Mouse (Mus musculus) left cerebral cortex, postnatal 25 days (tissue): ENCODE data around the gene Lrrc58. TPM values are rescaled to one million over a fixed set of nuclear protein-coding genes. Genes with fewer than 3 reads are reported as not detected.

Experiments
- DNase-seq, 2 experiments: peaks; one replicate each; pipeline ENCODE4 v3.0.0; 2022; ENCODE audit warnings: low spot score in 2 of 2, mixed read lengths in 1 of 2
- intact Hi-C: fragments of 180-260 bp; cut with DNase I; formaldehyde crosslinking; loops from one replicate; pipeline ENCODE4 v1.15.1; 2025
- total RNA-seq, 2 experiments: library from RNA; stranded (reverse); gene quantifications; 2 replicates each; pipeline ENCODE4 v1.2.3; 2021

Gene Lrrc58
- total RNA-seq, 2 experiments from 2014 or later, result 101 to 106 TPM

DNA sequence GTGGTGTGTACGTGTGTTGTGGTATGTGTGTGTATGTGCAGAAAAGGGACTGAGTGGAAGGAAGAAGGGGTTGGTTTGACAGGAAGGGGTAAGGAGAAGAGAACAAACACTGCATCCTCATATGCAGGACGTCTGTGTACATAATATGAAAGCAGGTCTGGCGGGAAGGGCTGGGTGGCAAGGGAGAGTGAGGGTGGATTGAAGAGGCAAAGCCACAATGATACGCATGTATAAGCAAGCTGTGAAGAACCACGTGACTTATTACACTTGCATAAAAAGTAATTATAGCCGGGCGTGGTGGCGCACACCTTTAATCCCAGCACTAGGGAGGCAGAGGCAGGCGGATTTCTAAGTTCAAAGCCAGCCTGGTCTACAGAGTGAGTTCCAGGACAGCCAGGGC lies 2.3 kb upstream of the Lrrc58 start:
- intact Hi-C loops, result loop anchor here (5.0 kb wide), 3 partner anchors 54 to 89 kb away; partner anchors contain the start of gene Fstl1

DNA sequence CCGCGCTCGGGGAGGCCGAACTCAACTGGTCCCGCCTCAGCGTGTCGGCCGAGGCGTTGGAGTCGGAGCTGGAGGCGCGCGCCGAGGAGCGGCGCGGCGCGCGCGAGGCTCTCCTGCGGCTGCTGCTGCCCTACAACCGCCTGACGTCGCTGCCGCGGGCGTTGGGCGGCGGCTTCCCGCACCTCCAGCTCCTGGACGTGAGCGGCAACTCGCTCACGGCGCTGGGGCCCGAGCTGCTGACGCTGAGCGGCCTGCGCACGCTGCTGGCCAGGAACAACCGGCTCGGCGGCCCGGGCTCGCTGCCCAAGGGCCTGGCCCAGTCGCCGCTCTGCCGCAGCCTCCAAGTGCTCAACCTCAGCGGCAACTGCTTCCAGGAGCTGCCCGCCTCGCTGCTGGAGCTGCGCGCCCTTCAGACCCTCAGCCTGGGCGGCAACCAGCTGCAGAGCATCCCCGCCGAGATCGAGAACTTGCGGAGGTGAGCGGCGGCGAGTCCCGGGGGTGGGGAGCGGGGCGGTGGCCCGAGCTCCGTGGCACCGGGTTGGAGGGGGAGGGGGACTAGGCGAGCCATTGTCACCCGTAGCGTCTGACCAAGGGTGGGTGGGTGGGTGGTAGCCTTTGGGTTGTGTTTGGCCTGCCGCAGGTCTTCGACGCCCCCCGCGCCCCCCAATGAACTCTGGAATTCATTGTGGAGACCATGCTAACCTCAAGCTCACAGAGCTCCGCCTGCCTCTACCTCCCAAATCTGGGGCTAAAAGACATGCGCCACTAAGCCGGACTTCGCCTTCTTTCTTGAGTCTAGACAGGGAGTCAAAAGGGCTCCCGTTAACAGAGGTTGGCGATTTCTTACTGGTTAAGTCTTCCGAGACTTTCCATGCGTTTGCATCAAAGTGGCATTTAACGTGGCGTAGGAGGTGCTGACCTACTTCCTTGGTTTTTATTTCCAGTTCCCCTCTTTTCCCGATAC lies 599 bp downstream of the Lrrc58 start:
- intact Hi-C loops, result loop anchor here (1.0 to 5.0 kb wide), 5 partner anchors 56 to 221 kb away; partner anchors contain the start of genes Fstl1 and Gsk3b

More for the DNA sequence above, 2.3 kb upstream of the Lrrc58 start:
- DNase-seq, result no peak

DNA sequence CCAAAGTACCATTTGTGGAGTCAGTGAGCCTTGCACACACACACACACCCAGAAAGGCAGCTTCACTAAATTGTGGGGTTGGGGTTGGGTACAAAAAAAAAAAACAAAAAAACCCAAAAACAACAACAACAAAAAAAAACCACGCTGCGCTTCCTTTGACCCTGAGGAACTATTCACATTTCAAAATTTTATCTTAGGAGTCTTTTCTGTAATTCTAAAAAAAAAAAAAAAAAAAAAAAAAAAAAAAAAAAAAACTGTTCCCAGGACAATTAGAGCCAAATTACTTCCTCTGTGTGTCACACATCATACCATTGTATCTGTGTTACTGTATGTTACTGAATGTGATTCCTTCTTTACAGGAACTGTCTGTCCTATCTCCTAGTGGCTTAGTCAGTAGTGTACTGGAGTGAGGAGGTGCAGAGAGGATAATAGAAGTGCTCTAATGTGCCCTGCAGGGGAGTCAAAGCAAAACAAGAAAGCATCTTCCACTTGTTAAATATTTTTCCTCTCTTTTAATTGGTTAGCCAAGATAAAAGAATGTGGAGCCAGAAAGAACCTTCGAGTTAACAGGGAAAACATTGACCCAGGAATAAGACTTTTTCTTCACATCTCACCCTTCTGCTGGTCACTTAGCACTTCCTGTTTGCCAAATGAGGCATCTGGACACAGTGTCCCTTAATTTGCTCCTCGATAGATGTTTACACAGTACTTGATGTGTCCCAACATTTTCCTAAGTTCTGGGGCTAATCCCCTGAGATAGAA lies 1.5 kb downstream of the Lrrc58 start:
- no peak for DNase-seq
- intact Hi-C loops, result loop anchor here (2.0 to 5.0 kb wide), 4 partner anchors 57 to 185 kb away; partner anchors contain the start of gene Fstl1

More for the DNA sequence above, 599 bp downstream of the Lrrc58 start:
- DNase-seq, result peak; percentile 41 to 61

DNA sequence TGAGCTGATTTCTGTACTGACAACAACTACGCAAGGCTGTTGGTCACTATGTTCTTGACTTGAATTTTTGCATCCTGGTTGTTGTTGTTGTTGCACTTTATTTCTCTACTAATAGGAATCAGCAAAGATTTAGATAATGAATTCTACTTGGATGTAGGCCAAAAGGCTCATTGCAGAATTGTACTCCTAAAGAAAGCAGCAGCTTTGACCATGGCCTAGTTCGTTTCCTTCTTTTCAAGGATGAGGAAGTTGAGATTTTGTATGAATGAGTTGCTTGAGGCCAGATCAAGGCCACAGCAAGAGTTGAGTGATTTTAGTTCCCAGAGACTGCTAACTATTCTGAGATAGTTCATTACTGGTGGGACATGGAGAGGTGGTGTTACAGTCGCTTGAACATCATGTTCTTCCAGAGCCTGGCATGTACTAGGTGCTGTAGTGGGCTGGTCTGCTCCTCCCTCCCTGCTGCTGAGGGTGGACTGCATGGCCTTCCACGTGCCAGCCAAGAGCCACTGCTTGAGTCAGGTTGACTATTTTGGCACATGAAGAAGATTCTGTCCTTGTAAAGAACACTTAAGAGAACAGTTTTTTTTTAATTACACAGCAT lies 3.0 kb downstream of the Lrrc58 start:
- peak; percentile 40 to 71 for DNase-seq
- intact Hi-C loops, result no loop called here

DNA sequence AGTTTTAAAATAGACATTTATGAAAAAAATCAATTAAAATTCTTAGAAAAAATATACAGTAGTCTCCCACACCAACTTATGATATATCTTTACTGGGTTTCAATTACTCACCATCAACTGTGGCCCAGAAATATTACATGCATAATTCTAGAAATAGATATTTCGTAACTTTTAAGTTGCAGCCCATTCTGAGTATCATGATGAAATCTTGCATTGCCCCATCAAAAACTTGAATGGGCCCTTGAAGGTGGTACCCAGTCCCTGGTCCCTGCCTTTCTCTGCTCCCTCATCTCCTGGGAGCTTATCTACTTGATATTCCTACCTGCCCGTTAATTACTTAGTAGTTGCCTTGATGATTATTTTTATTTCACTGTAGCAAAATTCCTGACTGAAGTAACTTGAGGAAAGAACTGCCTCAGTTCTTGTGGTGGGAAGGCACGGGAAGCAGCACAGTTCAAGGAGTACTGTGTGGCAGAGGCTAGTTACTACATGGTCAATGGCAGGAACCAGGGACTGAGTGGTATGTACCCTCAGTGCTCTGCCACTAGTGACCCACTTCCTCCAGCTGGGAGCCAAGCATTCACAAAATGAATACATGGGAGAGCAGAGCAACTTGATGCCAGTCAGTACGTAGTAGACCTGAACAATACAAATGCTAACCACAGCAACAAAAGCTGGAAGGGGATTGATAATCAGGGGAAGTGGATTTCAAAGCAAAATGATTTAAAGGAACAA lies 6.5 kb downstream of the Lrrc58 start:
- intact Hi-C loops, result no loop called here

DNA sequence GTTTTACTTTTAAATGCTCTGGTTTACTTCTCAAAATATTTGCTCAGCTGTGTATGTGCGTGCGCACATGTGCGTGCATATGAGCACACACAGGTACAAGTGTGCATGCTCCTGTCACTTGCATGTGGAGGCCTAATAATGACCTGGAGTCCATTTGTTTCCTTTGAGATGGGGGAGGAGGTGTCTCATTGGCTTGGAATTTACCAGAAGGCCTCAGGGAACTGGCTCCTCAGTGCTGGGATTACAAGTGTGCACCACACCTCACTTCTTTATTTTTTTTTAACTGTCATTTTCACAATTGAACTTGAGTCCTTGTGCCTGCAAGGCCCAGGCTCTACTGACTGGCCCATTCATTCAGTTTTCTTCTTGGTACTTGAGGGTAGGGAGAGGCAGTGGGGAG lies 9.2 kb downstream of the Lrrc58 start:
- intact Hi-C loops, result no loop called here

More for the DNA sequence above, 6.5 kb downstream of the Lrrc58 start:
- DNase-seq, result no peak

DNA sequence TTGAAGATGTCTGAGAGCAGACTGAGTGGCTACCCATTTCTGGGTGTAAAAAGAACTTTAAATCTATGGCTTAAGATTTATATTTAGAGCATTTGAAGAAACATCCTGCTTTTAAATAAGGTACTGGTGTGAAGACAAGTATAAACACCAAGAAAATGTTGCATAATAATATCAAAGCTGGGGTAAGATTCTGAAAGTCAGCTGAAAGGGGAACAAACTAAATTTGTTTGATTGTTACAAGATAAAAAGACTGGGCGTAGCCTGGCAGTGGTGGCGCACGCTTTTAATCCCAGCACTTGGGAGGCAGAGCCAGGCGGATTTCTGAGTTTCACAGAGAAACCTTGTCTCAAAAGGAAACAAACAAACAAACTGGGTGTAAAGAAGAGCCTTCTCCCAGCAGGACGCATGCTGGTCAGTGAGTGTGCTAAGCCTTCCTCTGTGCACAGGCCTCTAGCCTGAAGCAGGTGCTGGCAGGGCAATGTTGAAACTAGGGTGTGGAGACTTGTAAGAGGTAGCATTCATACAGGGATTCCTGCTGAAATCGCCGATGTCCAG lies 10.8 kb downstream of the Lrrc58 start:
- intact Hi-C loops, result no loop called here
- no peak for DNase-seq

More for the DNA sequence above, 9.2 kb downstream of the Lrrc58 start:
- no peak for DNase-seq

DNA sequence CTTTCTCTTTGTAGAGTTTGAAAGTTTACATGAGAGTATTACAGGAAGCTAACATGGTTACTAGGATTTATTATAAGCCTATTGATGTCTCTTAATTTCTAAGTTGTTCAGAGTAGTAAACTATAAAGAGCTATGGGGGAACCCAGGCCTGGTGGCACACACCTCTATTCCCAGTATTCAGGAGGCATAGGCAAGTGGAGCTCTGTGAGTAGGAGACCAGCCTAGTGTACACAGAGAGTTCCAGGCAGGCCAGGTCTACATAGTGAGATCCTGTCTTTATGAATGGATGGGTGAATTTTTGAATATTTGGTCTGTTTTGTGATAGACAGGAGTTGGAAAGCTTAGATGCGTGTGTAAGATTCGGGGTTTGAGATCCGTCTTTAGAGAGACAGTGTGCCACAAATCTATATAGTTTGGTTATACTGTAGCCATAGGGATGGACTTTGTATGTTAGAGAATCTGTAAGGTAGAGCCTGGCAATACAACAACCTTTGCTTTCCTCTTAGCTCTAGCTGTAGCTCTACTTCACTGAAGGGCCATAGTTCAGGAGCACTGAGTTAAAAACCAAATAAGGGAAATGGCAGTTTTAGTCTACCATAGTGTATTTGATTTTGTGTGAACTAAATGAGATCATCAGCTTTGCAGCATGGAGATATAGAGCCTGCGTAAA lies 11.7 kb downstream of the Lrrc58 start:
- no peak for DNase-seq
- intact Hi-C loops, result no loop called here

DNA sequence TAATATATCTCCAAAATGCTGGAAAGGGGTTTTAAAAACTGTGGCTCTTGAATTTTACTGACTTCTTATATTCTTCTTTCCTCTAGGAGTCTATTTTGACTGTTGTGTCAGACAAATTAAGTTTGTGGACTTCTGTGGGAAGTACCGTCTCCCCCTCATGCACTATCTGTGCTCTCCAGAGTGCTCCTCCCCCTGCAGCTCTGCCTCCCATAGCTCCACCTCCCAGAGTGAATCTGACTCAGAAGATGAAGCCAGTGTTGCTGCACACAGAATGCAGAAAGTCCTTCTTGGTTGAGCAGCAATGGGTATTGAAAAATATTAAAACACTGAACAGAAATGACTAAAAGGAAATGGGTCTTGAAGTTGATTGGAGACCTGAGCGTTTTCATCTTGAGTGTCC lies 13.0 kb downstream of the Lrrc58 start:
- DNase-seq, result peak in 1 of 2 experiments; percentile 51
- intact Hi-C loops, result no loop called here

GRCm38 (mm10) chr16:37888986-37889385 lies 20.8 kb downstream of the Lrrc58 start:
- DNase-seq, result no peak
- intact Hi-C loops, result no loop called here

GRCm38 (mm10) chr16:37892667-37893066 lies 24.5 kb downstream of the Lrrc58 start:
- no peak for DNase-seq
- intact Hi-C loops, result no loop called here

DNA sequence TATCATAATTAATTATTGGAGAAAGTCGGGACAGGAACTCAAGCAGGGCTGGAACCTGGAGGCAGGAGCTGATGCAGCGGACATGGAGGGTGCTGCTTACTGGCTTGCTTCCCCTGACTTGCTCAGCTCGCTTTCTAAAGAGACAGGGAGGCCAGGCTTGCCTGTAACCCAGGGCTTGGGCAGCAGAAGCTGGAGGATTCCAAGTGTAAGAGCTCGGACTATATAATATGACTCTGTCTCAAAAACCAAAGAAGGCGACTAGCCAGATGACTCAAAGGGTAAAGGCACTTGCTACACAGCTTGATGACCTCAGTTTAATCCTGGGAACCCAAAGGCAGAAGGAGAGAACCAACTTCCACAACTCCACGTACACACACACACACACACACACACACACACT lies 25.2 kb downstream of the Lrrc58 start:
- intact Hi-C loops, result no loop called here
- no peak for DNase-seq

DNA sequence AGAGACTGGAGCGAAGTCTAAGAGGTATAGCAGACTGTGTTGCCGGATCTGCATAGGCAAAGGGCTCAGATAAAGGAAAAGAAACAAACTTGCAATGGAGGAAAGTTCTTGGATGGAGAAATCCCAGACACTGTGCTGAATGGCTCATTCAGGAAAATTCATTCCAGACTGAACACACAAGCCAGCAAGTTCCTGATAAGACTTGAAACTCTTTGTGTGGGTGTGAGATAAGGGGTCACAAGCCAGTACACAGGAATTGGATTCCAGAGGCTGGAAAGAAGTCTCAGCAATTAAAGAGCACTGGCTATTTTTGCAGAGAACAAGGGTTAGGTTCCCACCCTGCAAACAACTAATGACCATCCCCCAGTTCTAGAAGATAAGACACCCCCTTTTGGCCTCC lies 25.8 kb downstream of the Lrrc58 start:
- DNase-seq, result no peak
- intact Hi-C loops, result no loop called here

GRCm38 (mm10) chr16:37898790-37899189 lies 30.6 kb downstream of the Lrrc58 start:
- DNase-seq, result no peak
- intact Hi-C loops, result no loop called here

GRCm38 (mm10) chr16:37899357-37899756 lies 31.2 kb downstream of the Lrrc58 start:
- DNase-seq, result no peak
- intact Hi-C loops, result no loop called here

- intact Hi-C loops, result no loop called here
- no peak for DNase-seq
Measured at GRCm38 (mm10) chr16:37901318-37901717, 33.1 kb downstream of the Lrrc58 start.

DNA sequence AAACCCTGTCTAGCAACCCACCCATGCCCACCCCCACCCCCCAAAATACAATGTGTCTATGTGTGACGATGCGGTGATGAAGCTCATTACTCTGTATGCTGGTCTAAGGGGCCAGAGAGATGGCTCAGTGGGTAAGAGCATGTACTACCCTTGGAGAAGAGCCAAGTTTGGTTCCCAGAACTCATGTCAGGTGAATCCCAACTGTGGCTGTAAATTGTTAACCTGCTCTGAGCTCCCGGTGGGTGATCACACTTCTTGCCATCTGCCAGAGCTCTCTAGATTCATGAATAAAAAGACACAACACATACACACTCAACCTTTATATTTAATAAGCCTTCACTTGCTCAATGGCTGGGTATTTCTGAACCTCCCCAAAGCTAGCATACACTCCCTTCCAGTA lies 38.3 kb downstream of the Lrrc58 start:
- DNase-seq, result no peak
- intact Hi-C loops, result no loop called here

DNA sequence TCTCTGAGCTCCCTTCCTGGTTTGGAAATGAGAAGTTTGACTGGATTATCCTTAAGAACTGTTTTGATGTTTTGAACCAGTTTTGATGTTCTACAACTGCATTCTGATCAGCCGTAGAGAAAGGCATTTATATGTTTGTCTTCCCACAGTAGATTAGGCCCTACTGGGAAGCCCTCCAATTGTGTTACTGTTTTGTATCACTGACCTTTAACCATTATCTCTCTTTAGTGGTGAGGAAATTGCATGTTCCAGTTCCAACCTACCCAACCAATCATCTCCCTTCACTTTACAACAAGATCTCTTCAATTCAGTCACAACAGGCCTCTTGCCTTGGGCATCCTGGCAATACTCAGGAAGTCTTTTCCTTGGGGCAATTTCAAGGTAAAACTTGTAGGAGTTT lies 42.9 kb downstream of the Lrrc58 start:
- no peak for DNase-seq

More for the DNA sequence above, 42.9 kb downstream of the Lrrc58 start:
- intact Hi-C loops, result no loop called here
